Mouse (Mus musculus): ENCODE results near the gene Jarid2. TPM values are rescaled to one million over a fixed set of nuclear protein-coding genes. Genes with fewer than 3 reads are reported as not detected.
"Not testable (repeated sequence)": the region's sequence is repeated elsewhere in the genome, so short reads cannot be mapped to it uniquely, and the experiment has no call there.

The Jarid2 gene
- polyA plus RNA-seq, 2 experiments, result 22.8 to 29.9 TPM

DNA sequence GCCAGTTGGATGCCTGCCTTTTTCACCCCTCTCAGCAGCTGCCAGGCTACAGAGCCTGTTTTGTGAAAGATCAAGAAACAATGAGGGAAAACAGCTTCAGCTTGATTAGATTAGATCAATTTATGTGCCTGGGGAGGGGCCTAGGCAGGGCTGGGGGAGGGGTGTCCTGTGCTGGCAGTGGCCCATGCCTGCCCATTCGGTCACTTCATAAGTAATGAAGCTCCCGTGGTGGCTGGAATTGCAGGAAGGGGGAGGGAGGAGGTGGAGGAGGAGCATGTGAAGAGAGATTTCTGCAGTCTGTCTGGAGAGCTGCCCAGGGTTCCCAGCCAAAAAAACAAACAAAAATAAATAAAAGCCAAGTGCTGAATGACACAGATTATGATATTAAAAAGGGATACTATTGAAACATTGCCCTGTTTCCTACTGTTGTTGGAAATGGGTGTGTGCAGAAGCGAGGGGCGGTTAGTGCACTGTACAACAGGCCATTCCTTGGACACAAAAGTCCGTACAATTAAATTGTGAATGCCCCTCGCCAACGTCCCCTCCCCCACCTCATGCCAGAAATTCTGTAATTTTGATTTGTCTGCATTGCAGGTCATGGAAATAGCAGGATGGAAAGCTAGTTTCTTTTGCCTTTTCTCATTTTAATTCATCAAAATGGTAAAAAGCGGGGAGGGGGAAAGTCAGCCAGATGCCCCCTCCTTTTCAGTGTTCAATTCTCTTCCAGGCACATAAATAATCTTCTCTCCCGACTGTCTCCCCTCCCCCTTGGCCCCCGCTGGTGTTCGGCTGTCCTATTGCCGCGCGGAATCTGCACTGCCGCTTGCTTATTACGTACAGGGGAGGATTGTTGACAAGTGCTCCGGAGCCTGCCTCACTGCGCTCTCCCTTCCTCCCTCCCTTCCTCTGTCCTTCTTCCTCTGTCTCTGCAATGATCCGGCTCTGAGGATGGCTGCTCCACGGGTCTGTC is 110.9 kb downstream of the Jarid2 start:
- WGBS, result 8% methylated on average over 20 of the region's 20 CpGs
- Histone ChIP-seq H3K27ac (replicated peaks; ENCODE audit: low read depth, low read length) (no peak overlapping the region), H3K9me3 (ENCODE audit: control insufficient read depth, low read length) (no peaks in the 10 kb centered on the region), H3K4me1 (ENCODE audit: control insufficient read depth, insufficient read depth, low read length) (peaks cover 32% of the 10 kb centered on the region), H3K36me3 (ENCODE audit: control insufficient read depth, insufficient read depth, low read length) (no peaks in the 10 kb centered on the region), H3K27me3 (ENCODE audit: control insufficient read depth, insufficient read depth, low read length) (no peaks in the 10 kb centered on the region), H3K4me3 (replicated peaks; ENCODE audit: low read length) (peak overlapping the region; percentile 21), H3K9ac (ENCODE audit: low read depth, low read length, severe bottlenecking) (peak overlapping the region; percentile 26; the same call in 1 of the 2 replicates), H3K4me2 (replicated peaks; ENCODE audit: low read depth, low read length, severe bottlenecking) (peak overlapping the region; percentile 42)
- DNase-seq (ENCODE audit: low spot score) (peak; percentile 63), ATAC-seq (ENCODE audit: low FRiP score, low read depth) (peak; percentile 50; the same call in 1 of the 2 replicates)
- TF ChIP-seq POLR2A (IDR thresholded peaks at IDR 0.05; ENCODE audit: borderline replicate concordance, extremely low read depth, insufficient read depth, insufficient read length), result no peak

DNA sequence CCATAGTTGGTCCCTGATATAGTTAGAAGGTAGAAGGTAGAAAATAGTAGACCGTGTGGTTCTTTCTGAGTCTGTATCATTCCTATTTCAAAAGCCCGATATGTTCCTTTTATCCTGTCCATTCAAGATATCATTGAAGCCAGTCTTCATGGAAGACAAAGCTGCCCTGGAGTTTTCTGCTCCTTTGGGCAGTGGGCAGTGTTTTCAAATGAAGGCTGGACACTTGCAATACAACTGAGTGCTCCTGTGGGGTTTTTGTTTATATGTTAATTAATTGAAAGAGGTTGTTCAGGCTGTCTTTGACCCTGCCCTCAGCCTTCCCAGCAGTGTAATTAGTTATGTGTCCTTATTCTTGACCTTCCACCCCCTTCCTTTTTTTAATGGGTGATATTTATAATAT is 122.2 kb downstream of the Jarid2 start:
- no peak overlapping the region for H3K27ac ChIP-seq (replicated peaks; ENCODE audit: low read depth, low read length)
- H3K36me3 ChIP-seq (ENCODE audit: control insufficient read depth, insufficient read depth, low read length), result peaks cover 7% of the 10 kb centered on the region
- TF ChIP-seq POLR2A (IDR thresholded peaks at IDR 0.05; ENCODE audit: borderline replicate concordance, extremely low read depth, insufficient read depth, insufficient read length), result no peak
- H3K4me3 ChIP-seq (replicated peaks; ENCODE audit: low read length), result no peak overlapping the region
- no peak overlapping the region for H3K4me2 ChIP-seq (replicated peaks; ENCODE audit: low read depth, low read length, severe bottlenecking)
- H3K4me1 ChIP-seq (ENCODE audit: control insufficient read depth, insufficient read depth, low read length), result no peaks in the 10 kb centered on the region
- H3K9me3 ChIP-seq (ENCODE audit: control insufficient read depth, low read length), result no peaks in the 10 kb centered on the region
- H3K9ac ChIP-seq (ENCODE audit: low read depth, low read length, severe bottlenecking), result no peak overlapping the region
- no peaks in the 10 kb centered on the region for H3K27me3 ChIP-seq (ENCODE audit: control insufficient read depth, insufficient read depth, low read length)
- ATAC-seq (ENCODE audit: low FRiP score, low read depth), result no peak
- no peak for DNase-seq (ENCODE audit: low spot score)
- WGBS, result 91% methylated on average over 2 of the region's 2 CpGs

DNA sequence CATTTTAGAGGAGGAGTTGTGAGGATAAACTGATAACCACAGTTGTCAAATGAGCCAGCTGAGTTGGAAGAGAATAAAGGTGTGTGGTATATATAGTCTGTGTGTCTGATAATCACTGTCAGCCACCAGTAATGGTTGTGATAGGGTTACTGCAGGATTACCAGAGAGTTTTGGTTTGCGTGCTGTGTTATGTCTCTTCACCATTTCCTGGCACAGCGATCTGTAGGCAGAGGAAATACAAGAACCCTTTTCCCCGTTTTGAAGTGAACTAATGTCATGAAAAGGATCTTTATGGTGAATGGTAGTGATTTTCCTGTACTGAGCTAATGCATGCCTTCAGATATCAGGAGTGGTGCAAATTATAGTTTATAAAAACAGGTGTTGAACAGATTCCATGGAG is 122.8 kb downstream of the Jarid2 start:
- Histone ChIP-seq H3K9me3 (ENCODE audit: control insufficient read depth, low read length) (no peaks in the 10 kb centered on the region), H3K4me1 (ENCODE audit: control insufficient read depth, insufficient read depth, low read length) (no peaks in the 10 kb centered on the region), H3K36me3 (ENCODE audit: control insufficient read depth, insufficient read depth, low read length) (peaks cover 7% of the 10 kb centered on the region), H3K4me2 (replicated peaks; ENCODE audit: low read depth, low read length, severe bottlenecking) (no peak overlapping the region), H3K27me3 (ENCODE audit: control insufficient read depth, insufficient read depth, low read length) (no peaks in the 10 kb centered on the region), H3K9ac (ENCODE audit: low read depth, low read length, severe bottlenecking) (no peak overlapping the region), H3K4me3 (replicated peaks; ENCODE audit: low read length) (no peak overlapping the region), H3K27ac (replicated peaks; ENCODE audit: low read depth, low read length) (no peak overlapping the region)
- no peak for ATAC-seq (ENCODE audit: low FRiP score, low read depth)
- 64% methylated on average over 3 of the region's 3 CpGs for WGBS
- no peak for DNase-seq (ENCODE audit: low spot score)
- TF ChIP-seq POLR2A (IDR thresholded peaks at IDR 0.05; ENCODE audit: borderline replicate concordance, extremely low read depth, insufficient read depth, insufficient read length), result no peak

DNA sequence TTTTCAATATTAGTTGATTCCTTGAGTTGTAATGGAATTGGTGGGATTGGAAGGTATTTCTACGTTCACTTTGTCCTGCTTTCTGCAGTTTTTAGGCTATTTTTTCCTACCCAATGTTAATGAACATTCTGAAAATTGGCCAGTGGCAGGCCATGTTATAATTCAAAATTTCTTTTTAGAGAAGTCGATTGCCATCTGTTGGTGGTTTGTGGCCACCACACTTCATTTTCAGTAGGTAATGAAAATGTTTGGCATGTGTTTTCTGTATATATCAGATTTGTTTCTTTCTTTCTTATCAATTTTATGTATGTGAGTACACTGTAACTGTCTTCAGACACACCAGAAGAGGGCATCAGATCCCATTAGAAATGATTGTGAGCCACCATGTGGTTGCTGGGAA is 136.3 kb downstream of the Jarid2 start:
- no peak for DNase-seq (ENCODE audit: low spot score)

DNA sequence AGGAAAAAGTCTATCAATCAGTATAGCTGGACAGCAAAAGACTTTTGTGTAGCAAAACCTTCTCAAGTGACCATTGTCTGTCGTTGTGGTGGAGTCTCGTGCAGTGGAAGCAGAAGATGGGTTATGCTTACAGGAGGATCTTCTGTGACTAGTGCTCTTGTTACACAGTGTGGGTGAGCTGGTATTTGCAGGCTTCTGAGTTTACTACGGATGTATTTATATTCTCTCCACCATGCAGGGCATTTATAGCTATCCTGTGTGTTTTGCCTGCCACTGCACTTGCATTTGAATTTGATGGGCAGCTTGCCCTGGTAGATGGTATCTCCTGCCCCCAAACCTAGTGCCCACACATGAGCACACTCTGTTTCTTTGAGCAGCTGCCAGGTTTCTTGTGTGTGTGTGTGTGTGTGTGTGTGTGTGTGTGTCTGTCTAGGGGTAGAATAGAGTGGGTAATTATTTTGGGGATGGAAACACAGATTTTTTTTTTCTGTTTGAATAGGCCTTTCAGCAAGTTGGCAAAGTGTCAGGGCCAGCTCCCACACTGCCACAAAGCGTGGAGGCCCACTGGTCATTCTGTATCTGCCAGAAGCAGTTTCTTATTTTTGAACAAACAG is 138.9 kb downstream of the Jarid2 start:
- TF ChIP-seq POLR2A (IDR thresholded peaks at IDR 0.05; ENCODE audit: borderline replicate concordance, extremely low read depth, insufficient read depth, insufficient read length), result no peak
- ATAC-seq (ENCODE audit: low FRiP score, low read depth) (no peak), DNase-seq (ENCODE audit: low spot score) (no peak)
- Histone ChIP-seq H3K9me3 (ENCODE audit: control insufficient read depth, low read length) (no peaks in the 10 kb centered on the region), H3K4me1 (ENCODE audit: control insufficient read depth, insufficient read depth, low read length) (no peaks in the 10 kb centered on the region), H3K4me3 (replicated peaks; ENCODE audit: low read length) (no peak overlapping the region), H3K4me2 (replicated peaks; ENCODE audit: low read depth, low read length, severe bottlenecking) (no peak overlapping the region), H3K9ac (ENCODE audit: low read depth, low read length, severe bottlenecking) (no peak overlapping the region), H3K36me3 (ENCODE audit: control insufficient read depth, insufficient read depth, low read length) (no peaks in the 10 kb centered on the region), H3K27ac (replicated peaks; ENCODE audit: low read depth, low read length) (no peak overlapping the region), H3K27me3 (ENCODE audit: control insufficient read depth, insufficient read depth, low read length) (no peaks in the 10 kb centered on the region)
- WGBS, result 70% methylated on average over 4 of the region's 4 CpGs

More for the DNA sequence above, 136.3 kb downstream of the Jarid2 start:
- Histone ChIP-seq H3K4me1 (ENCODE audit: control insufficient read depth, insufficient read depth, low read length) (no peaks in the 10 kb centered on the region), H3K9me3 (ENCODE audit: control insufficient read depth, low read length) (no peaks in the 10 kb centered on the region), H3K4me3 (replicated peaks; ENCODE audit: low read length) (no peak overlapping the region), H3K27ac (replicated peaks; ENCODE audit: low read depth, low read length) (no peak overlapping the region), H3K4me2 (replicated peaks; ENCODE audit: low read depth, low read length, severe bottlenecking) (no peak overlapping the region), H3K36me3 (ENCODE audit: control insufficient read depth, insufficient read depth, low read length) (no peaks in the 10 kb centered on the region), H3K27me3 (ENCODE audit: control insufficient read depth, insufficient read depth, low read length) (no peaks in the 10 kb centered on the region), H3K9ac (ENCODE audit: low read depth, low read length, severe bottlenecking) (no peak overlapping the region)
- ATAC-seq (ENCODE audit: low FRiP score, low read depth), result no peak
- TF ChIP-seq POLR2A (IDR thresholded peaks at IDR 0.05; ENCODE audit: borderline replicate concordance, extremely low read depth, insufficient read depth, insufficient read length), result no peak
- WGBS, result 83% methylated on average over 2 of the region's 2 CpGs

DNA sequence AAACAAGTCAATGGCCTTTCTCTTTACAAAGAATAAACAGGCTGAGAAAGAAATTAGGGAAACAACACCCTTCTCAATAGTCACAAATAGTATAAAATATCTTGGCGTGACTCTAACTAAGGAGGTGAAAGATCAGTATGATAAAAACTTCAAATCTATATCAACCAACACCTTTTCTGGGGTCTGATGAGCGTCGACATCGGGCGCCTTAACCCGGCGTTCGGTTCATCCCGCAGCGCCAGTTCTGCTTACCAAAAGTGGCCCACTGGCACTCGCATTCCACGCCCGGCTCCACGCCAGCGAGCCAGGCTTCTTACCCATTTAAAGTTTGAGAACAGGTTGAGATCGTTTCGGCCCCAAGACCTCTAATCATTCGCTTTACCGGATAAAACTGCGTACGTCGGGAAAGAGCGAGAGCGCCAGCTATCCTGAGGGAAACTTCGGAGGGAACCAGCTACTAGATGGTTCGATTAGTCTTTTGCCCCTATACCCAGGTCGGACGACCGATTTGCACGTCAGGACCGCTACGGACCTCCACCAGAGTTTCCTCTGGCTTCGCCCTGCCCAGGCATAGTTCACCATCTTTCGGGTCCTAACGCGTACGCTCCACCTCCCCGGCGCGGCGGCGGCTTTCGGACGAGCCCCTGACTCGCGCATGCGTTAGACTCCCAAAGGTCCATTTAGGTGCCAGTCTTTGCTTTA is 140.3 kb downstream of the Jarid2 start:
- H3K4me3 ChIP-seq (replicated peaks; ENCODE audit: low read length); H3K4me2 ChIP-seq (replicated peaks; ENCODE audit: low read depth, low read length, severe bottlenecking); H3K36me3 ChIP-seq (ENCODE audit: control insufficient read depth, insufficient read depth, low read length); H3K27ac ChIP-seq (replicated peaks; ENCODE audit: low read depth, low read length); H3K27me3 ChIP-seq (ENCODE audit: control insufficient read depth, insufficient read depth, low read length); H3K9ac ChIP-seq (ENCODE audit: low read depth, low read length, severe bottlenecking); H3K9me3 ChIP-seq (ENCODE audit: control insufficient read depth, low read length); H3K4me1 ChIP-seq (ENCODE audit: control insufficient read depth, insufficient read depth, low read length): not testable (repeated sequence)
- 76% methylated on average over 47 of the region's 47 CpGs for WGBS
- DNase-seq (ENCODE audit: low spot score) (peak; percentile 98), ATAC-seq (ENCODE audit: low FRiP score, low read depth) (peak; percentile 100)
